Mouse (Mus musculus): ENCODE results near the gene Rnf31. TPM values are rescaled to one million over a fixed set of nuclear protein-coding genes. Genes with fewer than 3 reads are reported as not detected.

Rnf31 gene
- polyA plus RNA-seq, 1 experiment: 27.7 TPM

GRCm38 (mm10) chr14:55644261-55644888 is 52.9 kb downstream of the Rnf31 start:
- no peak for TF ChIP-seq GATA1 (IDR thresholded peaks at IDR 0.05; ENCODE audit: low read length)

DNA sequence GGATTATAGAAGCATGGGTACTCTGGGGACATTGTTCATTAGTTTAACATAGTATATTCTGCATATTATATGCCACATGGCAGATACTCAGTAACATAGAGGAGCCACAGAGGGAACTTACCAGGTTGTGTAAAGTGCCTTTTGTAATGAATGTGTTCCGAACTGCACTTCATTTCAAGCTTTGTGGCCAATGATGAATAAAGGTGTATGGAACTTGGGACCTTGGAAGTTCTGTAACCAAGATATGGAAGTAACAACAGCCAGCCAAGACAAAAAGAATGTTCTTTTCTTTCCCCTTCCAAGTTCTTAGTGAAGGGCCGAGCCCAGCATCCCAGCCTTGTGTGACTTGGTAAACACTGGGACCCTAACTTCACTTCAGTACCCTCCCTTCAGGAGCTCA is 58.4 kb downstream of the Rnf31 start, which contains the start of gene Tssk4:
Gene Tssk4 (plus strand): TSS at position 301 of the 400 bp plus-strand sequence.
- TF ChIP-seq GATA1 (IDR thresholded peaks at IDR 0.05; ENCODE audit: low read length): no peak

GRCm38 (mm10) chr14:55651528-55651927 is 60.0 kb downstream of the Rnf31 start:
- no peak for TF ChIP-seq GATA1 (IDR thresholded peaks at IDR 0.05; ENCODE audit: low read length)

Other genes with a start within 250 kb of the Rnf31 start
- gene Dhrs4, start 113.0 kb upstream of the Rnf31 start, polyA plus RNA-seq (2012): 70.2 and 97.5 TPM in 2 replicates
- gene Carmil3, start 101.1 kb upstream of the Rnf31 start, polyA plus RNA-seq (2012): 5.7 and 6.3 TPM in 2 replicates
- gene Cpne6, start 81.3 kb upstream of the Rnf31 start, polyA plus RNA-seq (2012): 0.09 TPM in 1 of 2 replicates, not detected in the other
- not detected in 2 replicates for gene Nrl, start 66.7 kb upstream of the Rnf31 start, polyA plus RNA-seq (2012)
- gene Pck2, start 51.4 kb upstream of the Rnf31 start, polyA plus RNA-seq (2012): 36.2 and 48.8 TPM in 2 replicates
- gene Dcaf11, start 31.7 kb upstream of the Rnf31 start, polyA plus RNA-seq (2012): 39.9 and 43.0 TPM in 2 replicates
- 0.41 TPM in 1 of 2 replicates, not detected in the other for gene A730061H03Rik, start 31.3 kb upstream of the Rnf31 start, polyA plus RNA-seq (2012)
- not detected in 2 replicates for gene Fitm1, start 16.1 kb upstream of the Rnf31 start, polyA plus RNA-seq (2012)
- gene Psme1, start 13.6 kb upstream of the Rnf31 start, polyA plus RNA-seq (2012): 110 and 154 TPM in 2 replicates
- 21.8 and 22.3 TPM in 2 replicates for gene Emc9, start 6.4 kb upstream of the Rnf31 start, polyA plus RNA-seq (2012)
- gene Psme2, start 595 bp upstream of the Rnf31 start, polyA plus RNA-seq (2012): 36.7 and 49.5 TPM in 2 replicates
- 18.0 and 38.7 TPM in 2 replicates for gene Irf9, start 11.9 kb downstream of the Rnf31 start, polyA plus RNA-seq (2012)
- gene Rec8, start 26.3 kb downstream of the Rnf31 start, polyA plus RNA-seq (2012): 51.2 and 93.7 TPM in 2 replicates
- gene Ipo4, start 44.2 kb downstream of the Rnf31 start, polyA plus RNA-seq (2012): 50.5 and 123 TPM in 2 replicates
- gene Gm49378, start 46.2 kb downstream of the Rnf31 start, polyA plus RNA-seq (2012): 3.7 TPM in 1 of 2 replicates, not detected in the other
- 14.7 and 17.9 TPM in 2 replicates for gene Tm9sf1, start 52.1 kb downstream of the Rnf31 start, polyA plus RNA-seq (2012)
- 0.24 TPM in 2 replicates for gene Tssk4, start 58.5 kb downstream of the Rnf31 start, polyA plus RNA-seq (2012)
- gene Mdp1, start 68.8 kb downstream of the Rnf31 start, polyA plus RNA-seq (2012): 13.0 and 22.6 TPM in 2 replicates
- 24.5 and 33.3 TPM in 2 replicates for gene Gmpr2, start 80.2 kb downstream of the Rnf31 start, polyA plus RNA-seq (2012)
- 115 and 142 TPM in 2 replicates for gene Nedd8, start 80.4 kb downstream of the Rnf31 start, polyA plus RNA-seq (2012)
- 44.5 and 52.2 TPM in 2 replicates for gene Tinf2, start 90.1 kb downstream of the Rnf31 start, polyA plus RNA-seq (2012)
- 7.5 and 9.0 TPM in 2 replicates for gene Tgm1, start 122.2 kb downstream of the Rnf31 start, polyA plus RNA-seq (2012)
- gene Rabggta, start 130.6 kb downstream of the Rnf31 start, polyA plus RNA-seq (2012): 19.2 and 26.8 TPM in 2 replicates
- 2.0 and 3.8 TPM in 2 replicates for gene Dhrs1, start 154.0 kb downstream of the Rnf31 start, polyA plus RNA-seq (2012)
- 49.1 and 80.2 TPM in 2 replicates for gene Nop9, start 154.0 kb downstream of the Rnf31 start, polyA plus RNA-seq (2012)
- not detected in 2 replicates for gene Cideb, start 166.8 kb downstream of the Rnf31 start, polyA plus RNA-seq (2012)
- gene Ltb4r2, start 169.7 kb downstream of the Rnf31 start, polyA plus RNA-seq (2012): not detected in 2 replicates
- gene Ltb4r1, start 174.3 kb downstream of the Rnf31 start, polyA plus RNA-seq (2012): 0.21 TPM in 1 of 2 replicates, not detected in the other
- gene Adcy4, start 192.4 kb downstream of the Rnf31 start, polyA plus RNA-seq (2012): 0.01 and 0.06 TPM in 2 replicates
- gene Ripk3, start 197.2 kb downstream of the Rnf31 start, polyA plus RNA-seq (2012): 0.28 and 0.29 TPM in 2 replicates
- gene Nfatc4, start 231.4 kb downstream of the Rnf31 start, polyA plus RNA-seq (2012): 0.04 TPM in 1 of 2 replicates, not detected in the other

Data from G1E-ER4 (cell line).